Mouse (Mus musculus): ENCODE data around the gene Atp2c2. TPM values are rescaled to one million over a fixed set of nuclear protein-coding genes. Genes with fewer than 3 reads are reported as not detected.

Atp2c2 gene
- polyA plus RNA-seq, 1 experiment, result 0.02 TPM

GRCm38 (mm10) chr8:119806422-119807263 lies 106.8 kb downstream of the Atp2c2 start:
- no peaks in the 10 kb centered on the region for H3K79me2 ChIP-seq (ENCODE audit: control insufficient read depth, insufficient read depth)
- peak overlapping the region; percentile 59 for H3ac ChIP-seq (ENCODE audit: control insufficient read depth, insufficient read length, low read depth)
- TF ChIP-seq MAX (IDR thresholded peaks at IDR 0.05), result no peak
- TF ChIP-seq FOSL1 (IDR thresholded peaks at IDR 0.05; ENCODE audit: insufficient read depth, low read length, poor library complexity, severe bottlenecking), result no peak
- TF ChIP-seq USF1 (IDR thresholded peaks at IDR 0.05; ENCODE audit: low read depth), result no peak
- TF ChIP-seq CEBPB (IDR thresholded peaks at IDR 0.05; ENCODE audit: low read depth), result no peak
- no peak for TF ChIP-seq MYOG (IDR thresholded peaks at IDR 0.05; ENCODE audit: control insufficient read depth, extremely low read depth, insufficient read length)
- TF ChIP-seq CTCF (IDR thresholded peaks at IDR 0.05; ENCODE audit: control insufficient read depth, insufficient read depth, insufficient read length), result no peak
- TF ChIP-seq MYOD1 (IDR thresholded peaks at IDR 0.05; ENCODE audit: control insufficient read depth, insufficient read length, low read depth), result no peak
- peaks cover 4% of the 10 kb centered on the region for H3K36me3 ChIP-seq (ENCODE audit: control insufficient read depth, insufficient read depth)
- H3K27me3 ChIP-seq (ENCODE audit: control insufficient read depth, insufficient read depth, insufficient read length), result no peaks in the 10 kb centered on the region
- no peaks in the 10 kb centered on the region for H3K79me3 ChIP-seq (ENCODE audit: low read depth)
- H3K4me3 ChIP-seq (ENCODE audit: insufficient read depth, poor library complexity, severe bottlenecking), result no peak overlapping the region

Other genes starting within 250 kb of the Atp2c2 start
- not detected for gene Slc38a8, start 198.3 kb upstream of the Atp2c2 start, polyA plus RNA-seq (2012; fragmentation: generic; extraction: Trizol)
- 72.7 TPM for gene Mbtps1, start 141.3 kb upstream of the Atp2c2 start, polyA plus RNA-seq (2012; fragmentation: generic; extraction: Trizol)
- gene Hsdl1, start 124.8 kb upstream of the Atp2c2 start, polyA plus RNA-seq (2012; fragmentation: generic; extraction: Trizol), result 11.0 TPM
- 0.01 TPM for gene Dnaaf1, start 124.8 kb upstream of the Atp2c2 start, polyA plus RNA-seq (2012; fragmentation: generic; extraction: Trizol)
- gene Taf1c, start 94.8 kb upstream of the Atp2c2 start, polyA plus RNA-seq (2012; fragmentation: generic; extraction: Trizol), result 8.1 TPM
- gene Adad2, start 87.3 kb upstream of the Atp2c2 start, polyA plus RNA-seq (2012; fragmentation: generic; extraction: Trizol), result not detected
- gene Kcng4, start 64.3 kb upstream of the Atp2c2 start, polyA plus RNA-seq (2012; fragmentation: generic; extraction: Trizol), result not detected
- gene Wfdc1, start 33.6 kb upstream of the Atp2c2 start, polyA plus RNA-seq (2012; fragmentation: generic; extraction: Trizol), result not detected
- 6.6 TPM for gene Tldc1, start 78.4 kb downstream of the Atp2c2 start, polyA plus RNA-seq (2012; fragmentation: generic; extraction: Trizol)
- 453 TPM for gene Cotl1, start 140.5 kb downstream of the Atp2c2 start, polyA plus RNA-seq (2012; fragmentation: generic; extraction: Trizol)
- 2.7 TPM for gene Klhl36, start 162.3 kb downstream of the Atp2c2 start, polyA plus RNA-seq (2012; fragmentation: generic; extraction: Trizol)
- 101 TPM for gene Usp10, start 210.4 kb downstream of the Atp2c2 start, polyA plus RNA-seq (2012; fragmentation: generic; extraction: Trizol)
- 15.0 TPM for gene Gm20388, start 210.8 kb downstream of the Atp2c2 start, polyA plus RNA-seq (2012; fragmentation: generic; extraction: Trizol)

Data from C2C12 (cell line).